Mouse (Mus musculus) urinary bladder, adult 18-20 months (tissue): ENCODE measurements at regions not wholly inside any gene's neighbourhood (a gene's known extent, or its start where the extent isn't known, plus 50 kb on each side); places are given as distances from the start of the nearest gene placed in this dataset.

Experiments
- DNase-seq, 2 experiments: peaks; one replicate each; pipeline ENCODE4 v3.0.0; 2022; ENCODE audit warnings: low spot score in 2 of 2, mixed read lengths in 2 of 2

- DNase-seq = no peak
Observed at GRCm38 (mm10) chr13:73141302-73141701, 119.0 kb upstream of the Irx4 start.

GRCm38 (mm10) chr13:73158016-73158415, 102.3 kb upstream of the Irx4 start:
- DNase-seq = no peak

GRCm38 (mm10) chr13:73159454-73159853, 100.8 kb upstream of the Irx4 start:
- no peak for DNase-seq

- DNase-seq = no peak
Observed at GRCm38 (mm10) chr13:73159865-73160264, 100.4 kb upstream of the Irx4 start.

GRCm38 (mm10) chr13:73160289-73160688, 100.0 kb upstream of the Irx4 start:
- peak; percentile 65 to 83 for DNase-seq

GRCm38 (mm10) chr13:73170301-73170700, 90.0 kb upstream of the Irx4 start:
- DNase-seq = no peak

- DNase-seq = no peak
Observed at GRCm38 (mm10) chr13:73207931-73208448, 52.3 kb upstream of the Irx4 start.
